Mouse (Mus musculus) lung, adult 2 months (tissue): ENCODE data around the gene Tmem215. TPM values are rescaled to one million over a fixed set of nuclear protein-coding genes. Genes with fewer than 3 reads are reported as not detected.

Source experiments
- DNase-seq: peaks from one replicate; pipeline ENCODE4 v3.0.0; 2022
- H3K4me1 ChIP-seq: fragments of 200-500 bp; 2 replicates; pipeline ENCODE4 v1.6.1; 2011; ENCODE audit warnings: low read length; ENCODE audit not compliant: control insufficient read depth, insufficient read depth
- H3K4me3 ChIP-seq: fragments of 200-500 bp; replicated peaks from 2 replicates; pipeline ENCODE3; 2011; ENCODE audit warnings: low read depth, mild to moderate bottlenecking, control low read depth, low read length; ENCODE audit errors: extremely low read depth
- CTCF ChIP-seq: fragments of 200-500 bp; IDR thresholded peaks from 2 replicates; pipeline ENCODE4 v1.5.1; 2011; ENCODE audit warnings: mild to moderate bottlenecking, low read length, control low read depth; ENCODE audit not compliant: insufficient read depth
- POLR2A ChIP-seq: fragments of 200-500 bp; IDR thresholded peaks from 2 replicates; pipeline ENCODE4 v1.6.1; 2011; ENCODE audit warnings: low read depth, mild to moderate bottlenecking, control low read depth, low read length, borderline replicate concordance; ENCODE audit errors: extremely low read depth
- WGBS: fragments of 180-500 bp; shearing (Covaris S2); methylation state at CpG from one replicate; pipeline ENCODE4 v1.1.7; 2018; 5-methylcytosine and 5-hydroxymethylcytosine counted together
- polyA plus RNA-seq: library from polyadenylated mRNA; depleted of rRNA; stranded (reverse); fragments of >200 nt; gene quantifications from 2 replicates; pipeline ENCODE4 v1.2.3, GENCODE M21; 2012; rRNA removed

Tmem215 gene
- polyA plus RNA-seq, 1 experiment = 0.07 TPM

DNA sequence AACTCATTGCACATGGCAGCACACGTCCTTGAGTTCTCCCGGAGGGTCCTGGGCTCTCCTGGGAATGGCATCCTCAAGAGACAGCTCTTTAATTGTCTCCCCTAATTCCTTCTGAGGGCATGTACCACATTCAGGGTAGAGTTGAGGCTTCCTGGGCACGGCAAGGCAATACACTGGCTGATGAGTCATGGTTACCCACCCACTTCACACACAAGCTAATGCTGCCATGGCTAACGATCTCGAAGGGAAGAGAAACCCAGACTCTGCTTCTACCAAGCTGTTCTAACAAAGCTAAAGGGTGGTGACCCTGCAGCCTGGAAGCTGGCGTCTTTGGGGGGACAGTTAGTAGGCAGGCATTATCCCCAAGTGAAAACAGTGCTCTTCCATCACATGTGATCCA lies 24.4 kb downstream of the Tmem215 start:
- no peak for DNase-seq
- no peak overlapping the region for H3K4me3 ChIP-seq
- no peak for TF ChIP-seq POLR2A
- TF ChIP-seq CTCF = no peak
- no peaks in the 10 kb centered on the region for H3K4me1 ChIP-seq
- 77% methylated on average over 6 of the region's 6 CpGs for WGBS

DNA sequence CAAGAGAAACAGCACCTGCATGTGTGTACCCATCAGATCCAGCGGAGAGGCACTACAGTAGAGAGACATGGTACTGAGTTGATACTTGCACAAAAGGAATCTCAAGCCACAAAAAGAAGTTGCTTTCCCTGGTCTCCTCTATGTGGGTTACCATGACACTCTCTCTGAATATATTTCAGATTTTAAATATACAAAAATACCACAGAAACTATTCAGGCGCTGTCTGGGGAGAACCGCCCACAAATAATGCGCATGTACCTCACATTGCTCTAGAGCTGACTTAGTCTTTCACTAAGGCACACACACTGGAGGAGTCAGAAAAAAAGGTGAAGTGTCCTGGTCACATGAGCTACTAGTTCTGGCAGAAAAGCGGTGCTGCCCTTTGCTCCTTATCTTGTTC lies 24.8 kb downstream of the Tmem215 start:
- H3K4me3 ChIP-seq = no peak overlapping the region
- DNase-seq = no peak
- no peak for TF ChIP-seq CTCF
- no peak for TF ChIP-seq POLR2A
- no peaks in the 10 kb centered on the region for H3K4me1 ChIP-seq
- WGBS = 94% methylated on average over 5 of the region's 5 CpGs

GRCm38 (mm10) chr4:40499812-40500591 lies 28.0 kb downstream of the Tmem215 start:
- TF ChIP-seq POLR2A = no peak
- no peak for TF ChIP-seq CTCF
- 84% methylated on average over 11 of the region's 11 CpGs for WGBS
- H3K4me3 ChIP-seq = no peak overlapping the region
- no peak for DNase-seq
- H3K4me1 ChIP-seq = no peaks in the 10 kb centered on the region

DNA sequence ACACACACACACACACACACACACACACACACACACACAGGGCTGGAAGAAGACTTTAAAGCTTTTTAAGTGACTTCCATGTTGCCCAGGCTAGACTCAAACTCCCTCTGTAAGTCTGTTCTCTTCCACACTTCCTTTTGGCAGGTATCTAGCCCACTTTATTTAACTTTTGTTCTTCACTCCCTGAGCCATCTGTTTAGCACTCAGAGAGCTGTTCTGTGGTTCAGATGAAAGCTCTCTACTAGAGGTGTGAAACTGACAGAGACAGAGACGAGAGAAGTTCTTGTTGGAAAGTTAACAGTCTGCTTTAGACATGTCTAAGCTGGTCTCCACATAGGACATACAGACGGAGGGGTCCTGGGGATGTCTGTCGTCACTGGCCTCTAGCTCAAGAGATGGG lies 30.5 kb downstream of the Tmem215 start:
- WGBS = 74% methylated on average over 3 of the region's 3 CpGs
- Histone ChIP-seq H3K4me1 (no peaks in the 10 kb centered on the region), H3K4me3 (no peak overlapping the region)
- no peak for TF ChIP-seq CTCF
- no peak for TF ChIP-seq POLR2A
- DNase-seq = no peak

DNA sequence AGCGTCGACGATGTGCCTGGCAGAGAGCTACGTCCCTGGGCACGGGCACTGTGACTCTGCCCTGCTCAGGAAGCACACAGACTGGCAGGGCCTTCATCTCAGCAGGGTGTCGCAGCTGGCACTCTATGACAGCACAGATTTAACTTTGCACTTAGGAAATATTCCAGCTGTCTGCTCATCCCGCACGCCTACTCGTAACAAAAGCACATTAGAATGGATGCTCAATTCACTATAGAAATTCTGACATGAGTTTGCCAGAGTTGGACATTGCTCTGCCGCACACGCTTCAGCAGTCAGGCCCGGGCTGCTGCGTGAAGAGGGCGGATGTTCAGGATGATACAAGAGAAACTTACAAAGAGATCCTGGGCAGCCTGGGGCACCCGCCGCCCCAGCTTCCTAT lies 37.6 kb downstream of the Tmem215 start:
- Histone ChIP-seq H3K4me1 (no peaks in the 10 kb centered on the region), H3K4me3 (no peak overlapping the region)
- no peak for TF ChIP-seq CTCF
- TF ChIP-seq POLR2A = no peak
- WGBS = 73% methylated on average over 16 of the region's 16 CpGs
- no peak for DNase-seq

DNA sequence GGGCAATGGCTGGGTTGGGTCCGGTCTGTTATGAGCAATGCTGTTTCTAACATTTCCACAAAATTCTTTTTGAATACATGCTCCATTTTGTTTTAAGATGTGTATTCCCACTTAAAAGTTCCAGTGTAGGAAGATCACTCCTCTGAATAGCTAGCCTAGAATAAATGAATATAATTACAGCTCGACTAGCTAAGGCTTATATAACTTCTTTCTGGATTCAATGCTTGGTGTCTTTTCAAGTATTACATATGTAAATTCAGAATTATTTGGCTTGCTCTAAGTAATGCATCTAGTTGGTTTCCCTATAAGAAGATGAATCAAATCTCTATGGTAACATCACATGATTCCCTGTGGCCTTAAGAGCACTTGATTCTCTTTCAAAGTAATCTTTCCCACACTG lies 41.3 kb downstream of the Tmem215 start:
- WGBS = 84% methylated on average over 2 of the region's 2 CpGs
- DNase-seq = no peak
- no peak overlapping the region for H3K4me3 ChIP-seq
- H3K4me1 ChIP-seq = no peaks in the 10 kb centered on the region
- TF ChIP-seq CTCF (no peak), POLR2A (no peak)

DNA sequence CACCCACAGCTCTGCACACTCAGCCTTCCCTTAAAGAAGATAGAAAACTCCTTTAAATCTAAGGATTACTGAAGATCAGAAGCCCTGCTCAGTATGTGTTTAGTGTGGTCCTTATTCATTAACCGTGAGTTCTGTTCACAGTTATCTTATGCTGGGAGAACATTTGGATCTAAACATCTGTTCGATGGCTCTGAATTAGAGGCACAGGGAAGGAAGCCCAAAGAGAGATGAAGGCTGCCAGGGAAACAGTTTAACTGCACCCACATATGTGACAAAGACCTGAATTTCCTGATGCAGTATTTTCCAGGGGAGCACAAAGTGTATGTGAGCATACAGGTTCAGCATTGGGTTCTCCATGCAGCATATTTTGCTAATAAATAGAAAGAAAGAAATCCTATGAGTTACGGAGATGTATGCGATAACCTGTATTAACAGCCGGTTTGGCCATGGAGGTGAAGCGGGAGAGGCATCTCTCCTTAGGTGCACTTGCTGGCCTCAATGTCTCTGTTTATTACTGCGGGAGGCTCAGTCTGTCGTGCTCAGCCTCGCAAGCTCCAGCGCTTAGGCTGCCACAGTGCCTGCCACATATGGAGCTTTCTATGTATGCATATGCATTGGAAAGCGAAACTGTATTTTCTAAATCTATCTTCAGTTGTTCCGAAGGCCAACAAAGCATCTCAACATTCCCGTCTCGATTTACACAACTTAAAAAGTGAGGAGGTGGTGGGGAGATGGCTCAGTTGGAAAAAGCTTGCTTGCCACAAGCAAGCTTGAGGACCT lies 46.8 kb downstream of the Tmem215 start:
- TF ChIP-seq CTCF = no peak
- no peak for TF ChIP-seq POLR2A
- WGBS = 90% methylated on average over 14 of the region's 14 CpGs
- no peak for DNase-seq
- no peaks in the 10 kb centered on the region for H3K4me1 ChIP-seq
- H3K4me3 ChIP-seq = no peak overlapping the region

Other genes starting within 250 kb of the Tmem215 start
- 14.0 and 21.8 TPM in 2 replicates for gene Ddx58, start 232.4 kb upstream of the Tmem215 start, polyA plus RNA-seq
- 15.2 and 22.2 TPM in 2 replicates for gene Smim27, start 202.6 kb upstream of the Tmem215 start, polyA plus RNA-seq
- gene Topors, start 202.3 kb upstream of the Tmem215 start, polyA plus RNA-seq = 4.0 and 5.3 TPM in 2 replicates
- gene Ndufb6, start 192.8 kb upstream of the Tmem215 start, polyA plus RNA-seq = 58.8 and 59.3 TPM in 2 replicates
- 5.5 and 8.3 TPM in 2 replicates for gene Aptx, start 231.0 kb downstream of the Tmem215 start, polyA plus RNA-seq
- gene Dnaja1, start 250.0 kb downstream of the Tmem215 start, polyA plus RNA-seq = 5.7 and 8.5 TPM in 2 replicates